18 mouse cellular contexts compared by ENCODE assay signal in the genomic region with DNA sequence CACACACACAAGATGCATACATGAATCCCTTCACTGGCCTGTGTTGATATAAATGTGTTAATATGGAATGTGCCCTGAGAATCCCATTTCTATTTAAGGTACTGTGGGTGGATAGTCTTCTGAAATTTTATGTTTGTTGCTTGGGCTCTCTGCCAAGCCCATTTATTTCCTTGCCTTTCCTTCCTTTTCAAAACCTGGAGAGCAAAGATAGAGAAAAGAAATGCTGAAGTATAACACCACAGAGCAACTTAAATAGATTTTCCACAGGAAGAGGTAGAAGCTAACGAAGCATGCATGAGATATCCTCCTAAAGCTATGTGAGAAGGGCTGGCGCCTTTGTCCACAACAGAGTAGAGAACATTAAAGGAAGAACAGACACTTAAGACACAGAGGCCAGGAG. TPM values are rescaled to one million over a fixed set of nuclear protein-coding genes. Genes with fewer than 3 reads are reported as not detected.
A peak's percentile ranks its signal among the peaks of the same experiment; 100 is the strongest.
DNase-seq lines count a peak whose midpoint lies in the region; ATAC-seq and TF ChIP-seq lines count a peak whose summit lies in the region.
"Had no signal": no experiment of that assay in that cellular context is flagged by ENCODE, and none has a peak within 500 bp of the region (broad histone marks: within the 10 kb centered on the region; RNA-seq: fewer than 3 reads in every experiment).

No protein-coding gene starts in this region.

- no peaks in the 10 kb centered on the region for H3K9me3 ChIP-seq in lung, postnatal 0 days (ENCODE audit: low read length)
- H3K9me3 ChIP-seq: heart, embryonic 12.5 days; hindbrain, embryonic 10.5 days; liver, embryonic 13.5 days; neural tube, embryonic 12.5 days had no signal

- H3K27ac ChIP-seq in lung, postnatal 0 days (ENCODE audit: low read length), result no peak overlapping the region
- H3K27ac ChIP-seq: hindbrain, embryonic 10.5 days; liver, embryonic 13.5 days; neural tube, embryonic 12.5 days; stomach, postnatal 0 days had no signal

- no peak for TF ChIP-seq CTCF in lung, postnatal 0 days (IDR thresholded peaks at IDR 0.05)

- no peaks in the 10 kb centered on the region for H3K36me3 ChIP-seq in lung, postnatal 0 days (ENCODE audit: insufficient read depth, low read length)
- H3K36me3 ChIP-seq in splenic B cell, adult 2 months (ENCODE audit: control insufficient read depth, insufficient read depth, low read length, poor library complexity, severe bottlenecking), result no peaks in the 10 kb centered on the region
- H3K36me3 ChIP-seq: heart, embryonic 12.5 days; hindbrain, embryonic 10.5 days; liver, embryonic 13.5 days; neural tube, embryonic 12.5 days had no signal

- 0 out of 2 replicates have a peak, but pooled peaks have one; percentile 49 for TF ChIP-seq EP300 in lung, postnatal 0 days (IDR thresholded peaks at IDR 0.05)

- H3K4me2 ChIP-seq in lung, postnatal 0 days (replicated peaks; ENCODE audit: low read depth, low read length), result no peak overlapping the region
- H3K4me2 ChIP-seq: heart, embryonic 12.5 days; liver, embryonic 13.5 days; neural tube, embryonic 12.5 days had no signal

- DNase-seq in kidney, postnatal 14 days, result peak; percentile 18
- DNase-seq in kidney, postnatal 4 days, result no peak
- DNase-seq in lung, postnatal 0 days (ENCODE audit: low spot score), result peak; percentile 18
- no peak for DNase-seq in lung, postnatal 36 days
- peak; percentile 24 for DNase-seq in NIH3T3 (ENCODE audit: low read depth)
- DNase-seq in splenic B cell, adult 2 months (ENCODE audit: low read depth, low spot score), result peak; percentile 25
- DNase-seq in thymus, postnatal 0 days (ENCODE audit: low spot score), result no peak
- DNase-seq: adrenal gland, postnatal 25 days; cerebellum, postnatal 10 days; gastrocnemius, postnatal 36 days; kidney, adult 9 months; liver, embryonic 13.5 days; spleen, adult 18-20 months had no signal

- no peak overlapping the region for H3K4me3 ChIP-seq in lung, postnatal 0 days (ENCODE audit: low read depth, low read length)
- H3K4me3 ChIP-seq: heart, embryonic 12.5 days; hindbrain, embryonic 10.5 days; liver, embryonic 13.5 days; neural tube, embryonic 12.5 days had no signal

- no peak overlapping the region for H3K9ac ChIP-seq in lung, postnatal 0 days (replicated peaks; ENCODE audit: low read depth)
- H3K9ac ChIP-seq: heart, embryonic 12.5 days; liver, embryonic 13.5 days; neural tube, embryonic 12.5 days had no signal

- 62% methylated on average over 2 of the region's 2 CpGs for whole genome bisulfite sequencing in lung, postnatal 0 days

- H3K4me1 ChIP-seq in lung, postnatal 0 days (ENCODE audit: insufficient read depth, low read depth, low read length), result no peaks in the 10 kb centered on the region
- H3K4me1 ChIP-seq: heart, embryonic 12.5 days; hindbrain, embryonic 10.5 days; liver, embryonic 13.5 days; neural tube, embryonic 12.5 days had no signal

- no peaks in the 10 kb centered on the region for H3K27me3 ChIP-seq in lung, postnatal 0 days (replicated peaks; ENCODE audit: insufficient read depth, low read length)
- no peaks in the 10 kb centered on the region for H3K27me3 ChIP-seq in splenic B cell, adult 2 months (ENCODE audit: control insufficient read depth, insufficient read depth, low read length, poor library complexity, severe bottlenecking)
- H3K27me3 ChIP-seq: heart, embryonic 12.5 days; liver, embryonic 13.5 days; neural tube, embryonic 12.5 days had no signal

- ATAC-seq in lung, postnatal 0 days, result no peak
- ATAC-seq: activated CD4-positive, CD25-positive, alpha-beta regulatory T cell, adult 4 months had no signal

RNA-seq across cellular contexts. Expression of a gene that starts 5.3 kb away (rescaled TPM):
- polyA plus RNA-seq in lung, postnatal 0 days (2015; fragmentation: Nextera tagmentation; extraction: Ambion mirVana), result 0.39 and 0.76 TPM in 2 replicates
- 0.96 and 1.1 TPM in 2 replicates for polyA plus RNA-seq in thymus, postnatal 0 days (2015; fragmentation: Nextera tagmentation; extraction: Ambion mirVana)
- polyA plus RNA-seq: heart, embryonic 12.5 days; hindbrain, embryonic 10.5 days; neural tube, embryonic 12.5 days had no signal

RNA-seq across cellular contexts. Expression of a gene that starts 41.9 kb away (rescaled TPM):
- polyA plus RNA-seq in lung, postnatal 0 days (2015; fragmentation: Nextera tagmentation; extraction: Ambion mirVana), result 0.33 and 0.44 TPM in 2 replicates
- 0.07 and 0.09 TPM in 2 replicates for polyA plus RNA-seq in thymus, postnatal 0 days (2015; fragmentation: Nextera tagmentation; extraction: Ambion mirVana)
- polyA plus RNA-seq: activated CD4-positive, CD25-positive, alpha-beta regulatory T cell, adult 4 months had no signal

RNA-seq across cellular contexts. Expression of a gene that starts 48.0 kb away (rescaled TPM):
- 2.9 and 3.4 TPM in 2 replicates for polyA plus RNA-seq in lung, postnatal 0 days (2015; fragmentation: Nextera tagmentation; extraction: Ambion mirVana)
- polyA plus RNA-seq in thymus, postnatal 0 days (2015; fragmentation: Nextera tagmentation; extraction: Ambion mirVana), result 103 and 124 TPM in 2 replicates
- polyA plus RNA-seq: heart, embryonic 12.5 days had no signal

Comparison
In these comparisons a context has a peak if more than half of its experiments do, and no peak if none do; other contexts are left out.
1. DNase-seq: peak in kidney, postnatal 14 days (single experiment), lung, postnatal 0 days (single experiment), NIH3T3 (single experiment) and splenic B cell, adult 2 months (single experiment); none in kidney, postnatal 4 days (0 of 2), lung, postnatal 36 days (single experiment) and thymus, postnatal 0 days (single experiment).
2. RNA of a gene that starts 48.0 kb away (polyA plus RNA-seq): 103 to 124 TPM in thymus, postnatal 0 days; 2.9 to 3.4 TPM in lung, postnatal 0 days; every median in the first group is over 10 times any median in the second.